Comparison of ENCODE assay signal across 10 mouse cellular contexts in genomic region chr2:166100309-166101262, GRCm38 (mm10). TPM values are rescaled to one million over a fixed set of nuclear protein-coding genes. Genes with fewer than 3 reads are reported as not detected.
DNase-seq lines count a peak whose midpoint lies in the region; ATAC-seq lines count a peak whose summit lies in the region.
"Had no signal": no experiment of that assay in that cellular context is flagged by ENCODE, and none has a peak within 500 bp of the region (broad histone marks: within the 10 kb centered on the region; RNA-seq: fewer than 3 reads in every experiment).

No protein-coding gene starts in this region.

- DNase-seq in frontal cortex, postnatal 14 days (ENCODE audit: low spot score in 2 of 2), result no peak
- peak; percentile 42 to 58 for DNase-seq in layer of hippocampus, adult 8-10 months (ENCODE audit: low spot score in 2 of 2)
- no peak for DNase-seq in layer of hippocampus, postnatal 10 days (ENCODE audit: low spot score in 2 of 2)
- peak; percentile 37 for DNase-seq in Muller cell, postnatal 12 days (ENCODE audit: inconsistent ontology term)
- DNase-seq in kidney, postnatal 25 days, result no peak
- DNase-seq in B cell, adult 2 months, result no peak
- DNase-seq: embryo, embryonic 11 days had no signal

- 0 out of 2 replicates have a peak, but pooled peaks have one; percentile 25 for ATAC-seq in frontal cortex, adult (ENCODE audit: low TSS enrichment)
- peak; percentile 43; the same call in 1 of the 2 replicates for ATAC-seq in megakaryocyte, adult 5-6 weeks (ENCODE audit: poor library complexity, severe bottlenecking)
- ATAC-seq: lung, postnatal 0 days had no signal

RNA-seq across cellular contexts. Expression of gene Sulf2, which starts 54.9 kb away (rescaled TPM):
- total RNA-seq in layer of hippocampus, adult 8-10 months (2022), result 100 to 1,000 TPM; 103 to 126 (median 119) TPM
- total RNA-seq in layer of hippocampus, postnatal 10 days (2021), result 100 to 1,000 TPM; 192 to 224 TPM
- total RNA-seq in megakaryocyte, adult 5-6 weeks (2015), result 71.3 and 72.6 TPM in 2 replicates
- total RNA-seq in megakaryocyte, adult 5-6 weeks (2017), result 47.4 and 51.1 TPM in 2 replicates

Comparison
In these comparisons a context has a peak if more than half of its experiments do, and no peak if none do; other contexts are left out.
1. DNase-seq: peak in layer of hippocampus, adult 8-10 months (2 of 2) and Muller cell, postnatal 12 days (single experiment); none in frontal cortex, postnatal 14 days (0 of 2), layer of hippocampus, postnatal 10 days (0 of 2), kidney, postnatal 25 days (0 of 2) and B cell, adult 2 months (0 of 2).